Mouse (Mus musculus) right cerebral cortex, postnatal 14 days (tissue): ENCODE data around the gene Col11a2.

Experiments
- DNase-seq: peaks from one replicate; pipeline ENCODE4 v3.0.0; 2022

Gene Col11a2

DNA sequence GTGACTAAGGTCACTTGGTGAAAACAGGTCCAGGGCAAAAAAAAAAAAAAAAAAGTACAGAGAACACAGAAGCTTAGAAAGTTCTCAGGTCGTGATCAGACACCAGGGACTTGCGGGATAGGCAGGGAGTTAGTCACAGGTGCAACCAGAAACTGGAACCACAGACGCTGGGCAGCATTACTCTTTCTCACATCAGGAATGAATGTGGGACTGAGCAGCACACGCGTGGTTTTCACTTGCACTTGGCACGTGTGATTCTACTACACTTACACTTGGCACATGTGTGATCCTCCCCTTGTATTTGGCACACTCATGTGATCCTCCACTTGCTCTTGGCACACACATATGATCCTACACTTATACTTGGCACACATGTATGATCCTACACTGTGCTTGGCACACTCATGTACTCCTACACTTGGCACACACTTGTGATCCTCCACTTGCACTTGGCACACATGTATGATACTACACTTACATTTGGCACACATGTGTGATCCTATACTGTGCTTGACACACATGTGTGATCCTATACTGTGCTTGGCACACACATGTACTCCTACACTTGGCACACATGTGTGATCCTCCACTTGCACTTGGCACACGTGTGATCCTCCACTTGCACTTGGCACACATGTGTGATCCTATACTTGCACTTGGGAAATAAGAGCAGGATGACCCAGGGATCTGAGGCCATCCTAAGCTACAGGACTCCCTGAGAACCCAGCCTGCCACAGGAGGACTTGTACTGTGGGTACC, 68.1 kb downstream of the Col11a2 start:
- no peak for DNase-seq

DNA sequence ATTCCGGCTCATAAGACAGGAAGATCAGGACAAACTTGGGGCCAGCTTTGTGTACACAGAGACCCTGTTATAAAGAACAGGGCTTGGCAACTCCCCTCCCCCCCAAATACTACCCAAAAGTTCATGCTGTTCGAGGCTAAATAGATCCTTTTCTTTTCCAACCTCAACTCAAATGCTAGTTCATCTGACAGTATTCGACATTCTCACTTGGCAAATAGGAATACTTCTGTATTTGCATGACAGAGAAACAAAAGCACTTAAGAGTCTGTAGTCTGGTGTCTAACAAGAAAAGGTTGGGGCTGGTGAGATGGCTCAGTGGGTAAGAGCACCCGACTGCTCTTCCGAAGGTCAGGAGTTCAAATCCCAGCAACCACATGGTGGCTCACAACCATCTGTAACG, 69.2 kb downstream of the Col11a2 start:
- DNase-seq, result no peak

DNA sequence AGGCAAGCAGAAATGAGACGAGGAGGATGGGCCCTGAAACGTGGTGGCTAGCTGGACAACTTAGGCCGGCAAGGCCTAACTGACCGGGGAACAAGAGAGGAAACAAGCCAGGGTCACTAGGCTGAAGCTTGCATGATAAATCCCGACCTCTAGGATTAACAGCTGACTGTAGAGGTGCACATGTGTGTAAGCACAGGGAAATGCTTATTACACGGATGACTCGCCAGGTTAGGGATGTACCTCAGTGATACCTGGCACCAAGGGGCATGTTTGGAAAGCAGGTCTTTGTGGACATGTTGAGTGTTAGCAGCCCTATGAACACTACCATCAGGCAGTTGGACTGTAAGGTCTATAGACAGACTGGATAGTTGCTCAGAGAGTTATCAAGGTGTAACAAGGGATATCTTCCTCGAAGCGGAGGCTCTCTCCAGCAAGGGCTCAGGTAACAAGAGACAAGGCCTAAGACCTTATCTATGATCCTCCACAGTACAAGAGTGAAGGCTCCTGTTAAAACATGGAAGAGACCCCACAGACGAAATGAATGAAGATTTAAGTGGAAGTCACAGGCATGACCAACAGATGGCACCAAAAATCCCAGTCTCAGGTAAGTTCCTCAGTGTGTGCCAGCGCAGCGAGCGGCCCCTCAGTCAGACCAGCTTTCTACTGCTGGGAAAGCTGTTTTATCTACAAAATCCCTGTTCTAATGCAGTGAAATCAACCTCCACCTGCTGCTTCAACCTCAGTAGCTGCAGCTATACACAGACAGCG, 70.0 kb downstream of the Col11a2 start:
- no peak for DNase-seq

DNA sequence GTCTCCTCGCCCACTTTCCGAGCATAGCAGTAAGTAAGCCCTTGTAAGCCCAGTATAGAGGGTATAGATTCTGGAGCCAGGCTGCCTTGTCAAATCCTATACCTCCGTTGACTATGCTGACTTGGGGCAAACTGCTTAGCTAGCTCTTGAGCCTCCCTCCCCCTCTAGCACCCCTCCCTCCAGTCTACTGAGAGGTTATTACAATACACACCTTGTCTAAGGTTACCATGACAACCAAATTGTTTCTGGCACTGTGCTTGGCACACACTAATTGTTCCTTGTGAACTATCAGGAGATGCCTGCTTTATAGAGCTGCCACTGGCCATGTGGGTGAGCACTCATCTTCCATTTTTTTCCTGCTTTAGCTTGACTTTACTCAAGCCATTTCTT, 70.6 kb downstream of the Col11a2 start:
- DNase-seq, result no peak

DNA sequence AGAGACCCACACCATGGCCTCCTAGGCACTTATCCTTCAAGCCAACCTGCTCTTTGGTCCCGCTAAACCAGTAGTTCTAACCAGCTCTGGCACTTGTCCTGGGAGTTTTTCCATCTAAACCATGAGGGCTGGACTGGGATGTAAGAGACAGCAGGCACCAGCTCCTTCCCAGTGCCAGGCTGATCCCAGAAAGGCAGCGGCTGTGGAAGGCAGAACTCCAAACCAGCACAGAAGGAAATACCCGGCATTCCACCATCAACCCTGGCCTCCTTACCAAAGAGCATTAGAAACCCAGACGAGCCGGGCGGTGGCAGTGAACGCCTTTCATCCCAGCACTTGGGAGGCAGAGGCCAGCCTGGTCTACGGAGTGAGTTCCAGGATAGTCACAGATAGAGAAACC, 71.1 kb downstream of the Col11a2 start:
- DNase-seq, result no peak

DNA sequence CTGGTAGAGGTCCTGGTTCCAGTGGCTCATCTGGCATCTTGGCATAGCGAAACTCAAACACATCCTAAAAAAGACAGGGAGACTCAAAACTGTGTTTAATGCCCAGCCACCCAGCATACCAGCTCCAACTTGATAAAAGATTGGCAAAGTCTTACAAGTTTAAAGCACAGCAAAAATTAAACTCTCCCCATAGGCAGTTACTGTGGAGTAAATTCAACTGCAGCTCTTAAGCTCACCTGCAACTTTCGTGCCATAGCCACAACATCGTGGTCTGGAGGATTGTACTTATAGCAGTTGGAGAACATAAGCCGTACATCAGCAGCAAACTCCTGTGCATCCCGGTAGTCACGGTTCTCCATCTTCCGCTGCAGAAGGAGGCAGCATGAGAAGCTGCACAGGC, 74.9 kb downstream of the Col11a2 start:
- no peak for DNase-seq
